Mouse (Mus musculus): ENCODE measurements at regions not wholly inside any gene's neighbourhood (a gene's known extent, or its start where the extent isn't known, plus 50 kb on each side); places are given as distances from the start of the nearest gene placed in this dataset.

GRCm38 (mm10) chr1:6928658-6929057, 2121.0 kb downstream of the Gm37988 start:
- Histone ChIP-seq H3K27ac (ENCODE audit: insufficient read depth, low read depth) (no peak overlapping the region), H3K9me3 (replicated peaks; ENCODE audit: low read length) (no peaks in the 10 kb centered on the region), H3K4me1 (ENCODE audit: control insufficient read depth in 1 of 2, insufficient read depth in 2 of 2) (no peaks in the 10 kb centered on the region), H3K27me3 (replicated peaks) (no peaks in the 10 kb centered on the region), H3K79me2 (replicated peaks; ENCODE audit: control insufficient read depth, extremely low read depth, insufficient read depth, poor library complexity, severe bottlenecking) (no peaks in the 10 kb centered on the region), H3K4me3 (replicated peaks in 1 of 3; ENCODE audit: low read depth in 2 of 3, low read length in 2 of 3, poor library complexity in 1 of 3) (no peak overlapping the region), H3K9ac (ENCODE audit: insufficient read depth, low read depth) (no peak overlapping the region), H3K4me2 (ENCODE audit: insufficient read depth, low read depth, poor library complexity, severe bottlenecking) (no peak overlapping the region), H3K36me3 (replicated peaks in 1 of 2; ENCODE audit: control insufficient read depth in 1 of 2, insufficient read depth in 1 of 2, low read length in 1 of 2) (no peaks in the 10 kb centered on the region)
- dilution Hi-C loops (cut with MboI; ENCODE audit: extremely low pct_ligation_motif_present, extremely low pct_unique_long_range_greater_than_20kb, low sequenced_read_pairs): no loop called here
- in situ Hi-C loops (cut with MboI; ENCODE audit: low pct_ligation_motif_present, low pct_unique_long_range_greater_than_20kb, low sequenced_read_pairs): no loop called here
- DNase-seq (ENCODE audit: extremely low read depth): no peak
- TF ChIP-seq MYC (IDR thresholded peaks at IDR 0.05; ENCODE audit: low read depth, low read length) (no peak), UBTF (IDR thresholded peaks at IDR 0.05; ENCODE audit: low read depth, low read length) (no peak), SIN3A (IDR thresholded peaks at IDR 0.05; ENCODE audit: low read length) (no peak), ZKSCAN1 (IDR thresholded peaks at IDR 0.05; ENCODE audit: borderline replicate concordance, low read depth, low read length) (no peak), KAT2A (IDR thresholded peaks at IDR 0.05; ENCODE audit: insufficient replicate concordance, low read length) (no peak), MAFK (IDR thresholded peaks at IDR 0.05; ENCODE audit: insufficient replicate concordance, low read length) (no peak), POLR2AphosphoS2 (IDR thresholded peaks at IDR 0.05; ENCODE audit: low read depth, low read length) (no peak), NELFE (IDR thresholded peaks at IDR 0.05; ENCODE audit: low read depth, low read length) (no peak)

DNA sequence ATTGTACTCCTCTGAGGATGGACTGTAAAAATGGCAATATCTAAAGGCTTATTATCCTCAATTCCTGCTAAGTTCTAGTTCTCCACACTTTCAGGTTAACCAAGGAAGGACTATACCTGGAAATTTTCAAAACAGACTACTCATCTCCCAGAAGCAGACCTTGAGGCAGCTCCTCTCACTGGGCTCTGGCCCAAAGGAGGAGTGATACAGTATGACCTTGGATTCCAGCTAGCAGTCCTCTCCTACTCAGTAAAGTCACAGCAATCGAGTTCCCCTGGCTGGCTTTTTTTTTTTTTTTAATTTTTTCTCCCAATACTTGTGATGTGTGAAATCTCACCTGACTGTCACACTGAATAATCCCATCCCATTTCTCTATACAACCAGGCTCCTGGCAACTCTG, 2124.2 kb downstream of the Gm37988 start:
- H3K79me2 ChIP-seq (replicated peaks; ENCODE audit: control insufficient read depth, extremely low read depth, insufficient read depth, poor library complexity, severe bottlenecking): no peaks in the 10 kb centered on the region
- H3K9me3 ChIP-seq (replicated peaks; ENCODE audit: low read length): no peaks in the 10 kb centered on the region
- H3K27ac ChIP-seq (ENCODE audit: insufficient read depth, low read depth): no peak overlapping the region
- no peaks in the 10 kb centered on the region for H3K4me1 ChIP-seq (ENCODE audit: control insufficient read depth in 1 of 2, insufficient read depth in 2 of 2)
- in situ Hi-C loops (cut with MboI; ENCODE audit: low pct_ligation_motif_present, low pct_unique_long_range_greater_than_20kb, low sequenced_read_pairs) (no loop called here), dilution Hi-C loops (cut with MboI; ENCODE audit: extremely low pct_ligation_motif_present, extremely low pct_unique_long_range_greater_than_20kb, low sequenced_read_pairs) (no loop called here)
- no peaks in the 10 kb centered on the region for H3K36me3 ChIP-seq (replicated peaks in 1 of 2; ENCODE audit: control insufficient read depth in 1 of 2, insufficient read depth in 1 of 2, low read length in 1 of 2)
- DNase-seq (ENCODE audit: extremely low read depth): no peak
- no peaks in the 10 kb centered on the region for H3K27me3 ChIP-seq (replicated peaks)
- TF ChIP-seq RAD21 (IDR thresholded peaks at IDR 0.05; ENCODE audit: low read depth, low read length) (no peak), ZKSCAN1 (IDR thresholded peaks at IDR 0.05; ENCODE audit: borderline replicate concordance, low read depth, low read length) (no peak), POLR2AphosphoS2 (IDR thresholded peaks at IDR 0.05; ENCODE audit: low read depth, low read length) (no peak), KAT2A (IDR thresholded peaks at IDR 0.05; ENCODE audit: insufficient replicate concordance, low read length) (no peak), CHD2 (IDR thresholded peaks at IDR 0.05; ENCODE audit: low read length) (no peak), JUN (IDR thresholded peaks at IDR 0.05; ENCODE audit: insufficient read depth, low read depth, low read length) (no peak), USF1 (IDR thresholded peaks at IDR 0.05; ENCODE audit: low read depth, low read length) (no peak)
- H3K4me3 ChIP-seq (replicated peaks in 1 of 3; ENCODE audit: low read depth in 2 of 3, low read length in 2 of 3, poor library complexity in 1 of 3): no peak overlapping the region
- no peak overlapping the region for H3K9ac ChIP-seq (ENCODE audit: insufficient read depth, low read depth)
- no peak overlapping the region for H3K4me2 ChIP-seq (ENCODE audit: insufficient read depth, low read depth, poor library complexity, severe bottlenecking)

DNA sequence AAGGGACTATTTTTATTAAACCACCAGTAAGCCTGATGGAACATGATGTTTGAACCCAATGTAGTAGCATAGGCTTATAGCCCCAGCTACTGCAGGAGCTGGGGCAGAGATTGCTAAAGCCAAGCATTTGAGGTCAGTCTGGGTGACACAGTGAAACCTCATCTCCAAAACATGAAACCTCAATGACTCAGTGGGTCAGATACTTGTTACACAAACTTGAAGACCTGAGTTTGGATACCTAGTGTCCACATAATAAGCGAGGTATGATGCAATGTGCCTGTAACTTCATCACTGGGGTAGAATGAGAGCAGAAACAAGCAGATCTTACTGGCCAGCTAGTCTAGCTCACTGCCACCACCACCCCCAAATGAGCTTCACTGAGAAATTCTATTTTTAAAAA, 2162.1 kb downstream of the Gm37988 start:
- no peaks in the 10 kb centered on the region for H3K36me3 ChIP-seq (replicated peaks in 1 of 2; ENCODE audit: control insufficient read depth in 1 of 2, insufficient read depth in 1 of 2, low read length in 1 of 2)
- no peak overlapping the region for H3K4me2 ChIP-seq (ENCODE audit: insufficient read depth, low read depth, poor library complexity, severe bottlenecking)
- DNase-seq (ENCODE audit: extremely low read depth): no peak
- H3K27me3 ChIP-seq (replicated peaks): no peaks in the 10 kb centered on the region
- no peak overlapping the region for H3K27ac ChIP-seq (ENCODE audit: insufficient read depth, low read depth)
- no peak overlapping the region for H3K9ac ChIP-seq (ENCODE audit: insufficient read depth, low read depth)
- TF ChIP-seq MAX (IDR thresholded peaks at IDR 0.05; ENCODE audit: low read length) (no peak), RCOR1 (conservative IDR thresholded peaks at IDR 0.05; ENCODE audit: low read depth, low read length) (no peak), SIN3A (IDR thresholded peaks at IDR 0.05; ENCODE audit: low read length) (no peak), ZMIZ1 (IDR thresholded peaks at IDR 0.05; ENCODE audit: low read depth, low read length) (no peak), CHD2 (IDR thresholded peaks at IDR 0.05; ENCODE audit: low read length) (no peak), MYC (IDR thresholded peaks at IDR 0.05; ENCODE audit: low read depth, low read length) (no peak), ZKSCAN1 (IDR thresholded peaks at IDR 0.05; ENCODE audit: borderline replicate concordance, low read depth, low read length) (no peak), HCFC1 (IDR thresholded peaks at IDR 0.05; ENCODE audit: low read depth, low read length) (no peak), E2F4 (IDR thresholded peaks at IDR 0.05; ENCODE audit: insufficient replicate concordance, low read depth, low read length) (no peak), TBP (conservative IDR thresholded peaks at IDR 0.05; ENCODE audit: low read depth, low read length) (no peak), TCF12 (IDR thresholded peaks at IDR 0.05; ENCODE audit: low read depth, low read length) (no peak), USF2 (conservative IDR thresholded peaks at IDR 0.05; ENCODE audit: low read depth, low read length) (no peak), POLR2A (IDR thresholded peaks at IDR 0.05; ENCODE audit: low read depth, low read length) (no peak), JUND (conservative IDR thresholded peaks at IDR 0.05; ENCODE audit: low read depth, low read length) (no peak), NRF1 (IDR thresholded peaks at IDR 0.05; ENCODE audit: low read depth, low read length) (no peak), POLR2AphosphoS2 (IDR thresholded peaks at IDR 0.05; ENCODE audit: low read depth, low read length) (no peak), JUN (IDR thresholded peaks at IDR 0.05; ENCODE audit: insufficient read depth, low read depth, low read length) (no peak), CTCF (conservative IDR thresholded peaks at IDR 0.05 in 1 of 2, IDR thresholded peaks at IDR 0.05 in 1 of 2; ENCODE audit: low read depth in 2 of 2, low read length in 2 of 2) (no peak)
- dilution Hi-C loops (cut with MboI; ENCODE audit: extremely low pct_ligation_motif_present, extremely low pct_unique_long_range_greater_than_20kb, low sequenced_read_pairs) (no loop called here), in situ Hi-C loops (cut with MboI; ENCODE audit: low pct_ligation_motif_present, low pct_unique_long_range_greater_than_20kb, low sequenced_read_pairs) (no loop called here)
- H3K4me1 ChIP-seq (ENCODE audit: control insufficient read depth in 1 of 2, insufficient read depth in 2 of 2): no peaks in the 10 kb centered on the region; a peak in 3 of 4 replicates
- H3K9me3 ChIP-seq (replicated peaks; ENCODE audit: low read length): no peaks in the 10 kb centered on the region
- H3K79me2 ChIP-seq (replicated peaks; ENCODE audit: control insufficient read depth, extremely low read depth, insufficient read depth, poor library complexity, severe bottlenecking): no peaks in the 10 kb centered on the region; the same call in 1 of the 2 replicates
- no peak overlapping the region for H3K4me3 ChIP-seq (replicated peaks in 1 of 3; ENCODE audit: low read depth in 2 of 3, low read length in 2 of 3, poor library complexity in 1 of 3)

All from CH12.LX (cell line).